Mouse (Mus musculus) bone marrow macrophage, adult 2 months (primary cell): Measurements from ENCODE around the gene Cep126.

Experiments
- CTCF ChIP-seq: IDR thresholded peaks from 2 replicates; pipeline ENCODE4 v1.5.1; 2012; ENCODE audit warnings: low read depth, mild to moderate bottlenecking, low read length, moderate library complexity
- POLR2A ChIP-seq: IDR thresholded peaks from 2 replicates; pipeline ENCODE4 v1.6.1; 2012; ENCODE audit warnings: mild to moderate bottlenecking, low read depth, low read length, borderline replicate concordance

- no peak for TF ChIP-seq CTCF
- TF ChIP-seq POLR2A = no peak
Measured at GRCm38 (mm10) chr9:8157011-8157410, 22.9 kb upstream of the Cep126 start.
